Mouse (Mus musculus): ENCODE results near the gene Sh2d3c. TPM values are rescaled to one million over a fixed set of nuclear protein-coding genes. Genes with fewer than 3 reads are reported as not detected.

Sh2d3c gene
- polyA plus RNA-seq, 1 experiment, result 60.6 TPM

DNA sequence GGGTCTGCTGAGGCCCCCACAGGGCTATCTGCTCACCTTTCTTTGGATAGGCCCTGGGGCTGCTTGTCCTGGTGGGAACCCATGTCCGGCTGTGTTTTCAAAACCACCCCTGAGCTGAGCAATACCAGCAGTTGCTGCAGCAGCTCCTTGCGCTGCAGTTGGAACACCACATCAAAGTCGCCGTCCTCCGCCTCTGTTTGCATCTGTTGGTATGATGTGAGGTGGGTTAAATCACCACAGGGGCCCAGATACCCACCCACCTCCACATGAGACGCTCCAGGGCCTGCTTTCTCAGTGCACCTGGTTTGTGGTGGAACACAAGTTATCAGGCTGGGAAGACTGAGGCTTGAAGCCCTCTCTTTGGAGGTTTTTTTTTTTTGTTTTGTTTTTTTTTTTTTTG lies 57.2 kb downstream of the Sh2d3c start:
- no peak for DNase-seq (ENCODE audit: low read depth)
- no peak for TF ChIP-seq POLR2A (IDR thresholded peaks at IDR 0.05; ENCODE audit: borderline replicate concordance, extremely low read depth, insufficient read depth, insufficient read length, poor library complexity, severe bottlenecking)
- TF ChIP-seq CTCF (IDR thresholded peaks at IDR 0.05; ENCODE audit: borderline replicate concordance, extremely low read depth, insufficient read depth, insufficient read length), result no peak

DNA sequence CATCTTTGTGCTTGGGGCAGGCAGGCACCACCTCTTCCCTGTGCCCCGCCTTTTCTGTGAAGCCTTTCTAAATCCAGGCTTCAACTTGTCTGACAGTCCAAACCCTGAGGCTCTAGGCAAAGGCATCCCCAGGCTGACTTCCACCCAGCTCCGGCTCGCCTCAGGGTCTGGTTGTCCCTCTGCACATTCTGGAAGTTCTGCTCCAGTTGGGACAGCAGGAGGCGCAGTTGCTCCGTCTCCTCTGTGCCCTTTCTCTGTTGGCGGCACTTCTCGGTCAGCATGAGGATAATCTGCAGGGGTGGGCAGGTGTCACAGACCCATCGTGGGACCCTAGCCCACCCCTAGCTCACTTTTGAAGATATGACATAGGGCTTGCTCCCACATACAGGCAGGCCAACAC lies 58.3 kb downstream of the Sh2d3c start:
- DNase-seq (ENCODE audit: low read depth), result peak; percentile 63
- TF ChIP-seq POLR2A (IDR thresholded peaks at IDR 0.05; ENCODE audit: borderline replicate concordance, extremely low read depth, insufficient read depth, insufficient read length, poor library complexity, severe bottlenecking), result no peak
- TF ChIP-seq CTCF (IDR thresholded peaks at IDR 0.05; ENCODE audit: borderline replicate concordance, extremely low read depth, insufficient read depth, insufficient read length), result peak; percentile 76

DNA sequence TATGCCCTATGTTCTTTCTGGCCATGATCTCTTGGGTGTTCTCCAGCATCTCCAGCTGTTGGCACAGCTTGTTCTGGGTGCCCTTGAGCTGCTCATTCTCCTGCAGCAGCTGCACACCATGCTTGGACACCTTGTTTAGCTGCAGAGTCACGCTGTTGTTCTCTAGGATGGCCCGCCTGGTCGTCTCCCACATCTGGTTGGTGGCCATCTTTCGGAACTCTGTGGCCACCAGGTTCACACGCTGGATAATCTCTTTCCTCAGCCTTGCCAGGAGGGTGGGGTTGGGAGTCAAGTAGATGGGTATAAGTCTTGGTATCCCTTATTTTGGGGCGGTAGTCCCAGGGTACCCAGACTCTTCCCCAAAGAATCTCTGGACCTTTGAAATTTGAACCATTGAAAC lies 58.9 kb downstream of the Sh2d3c start:
- TF ChIP-seq POLR2A (IDR thresholded peaks at IDR 0.05; ENCODE audit: borderline replicate concordance, extremely low read depth, insufficient read depth, insufficient read length, poor library complexity, severe bottlenecking) (no peak), CTCF (IDR thresholded peaks at IDR 0.05; ENCODE audit: borderline replicate concordance, extremely low read depth, insufficient read depth, insufficient read length) (no peak)
- no peak for DNase-seq (ENCODE audit: low read depth)

DNA sequence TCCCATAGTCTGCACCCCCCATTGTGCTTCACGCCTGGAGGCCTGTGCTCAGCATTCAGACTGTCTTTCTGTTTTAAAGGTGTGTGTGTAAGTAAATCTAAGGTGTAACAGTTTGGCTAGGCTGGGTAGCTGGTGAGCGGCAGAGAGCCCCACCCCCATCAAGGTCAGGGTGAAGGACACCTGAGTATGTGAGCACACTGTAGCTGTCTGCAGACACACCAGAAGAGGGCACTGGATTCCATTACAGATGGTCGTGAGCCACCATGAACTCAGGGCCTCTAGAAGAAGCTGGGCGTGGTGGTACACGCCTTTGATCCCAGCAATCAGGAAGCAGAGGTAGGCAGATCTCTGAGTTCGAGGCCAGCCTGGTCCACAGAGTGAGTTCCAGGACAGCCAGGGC lies 60.9 kb downstream of the Sh2d3c start:
- TF ChIP-seq CTCF (IDR thresholded peaks at IDR 0.05; ENCODE audit: borderline replicate concordance, extremely low read depth, insufficient read depth, insufficient read length), result no peak
- TF ChIP-seq POLR2A (IDR thresholded peaks at IDR 0.05; ENCODE audit: borderline replicate concordance, extremely low read depth, insufficient read depth, insufficient read length, poor library complexity, severe bottlenecking), result no peak
- DNase-seq (ENCODE audit: low read depth), result no peak

DNA sequence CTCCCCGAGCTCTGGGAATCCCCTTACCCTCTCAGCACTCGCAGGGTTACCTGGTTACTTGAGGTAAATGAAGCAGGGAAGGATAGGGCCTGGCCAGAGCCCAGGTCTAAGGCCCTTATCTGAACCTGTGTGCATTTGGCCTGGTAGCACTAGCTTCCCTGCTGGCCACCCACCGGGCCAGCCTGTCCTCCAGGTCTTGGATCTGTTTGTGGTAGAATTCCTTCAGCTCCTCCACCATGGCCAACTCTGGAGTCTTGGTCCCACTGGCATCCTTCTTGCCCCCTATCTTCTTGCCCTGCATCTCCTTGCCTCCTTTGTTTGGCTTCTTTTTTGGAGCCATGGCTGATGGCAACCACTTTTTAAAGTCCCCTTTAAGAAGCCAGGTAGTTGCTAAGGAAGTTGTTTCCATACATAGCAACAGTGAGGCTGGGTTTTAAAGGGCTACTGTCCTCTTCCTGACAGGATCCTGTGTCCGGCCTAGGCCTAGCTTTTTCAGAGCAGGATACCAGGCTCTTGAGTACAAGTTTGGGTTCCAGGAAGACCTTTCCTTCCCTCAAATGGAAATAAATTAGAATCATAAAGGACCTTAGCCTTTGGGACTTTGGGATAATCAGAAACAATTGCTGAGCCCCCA lies 63.3 kb downstream of the Sh2d3c start, which contains the start of gene Cfap157:
Gene Cfap157, minus strand, starts transcription at position 381 of the 634 bp plus-strand sequence.
- peak; percentile 49 for DNase-seq (ENCODE audit: low read depth)
- TF ChIP-seq POLR2A (IDR thresholded peaks at IDR 0.05; ENCODE audit: borderline replicate concordance, extremely low read depth, insufficient read depth, insufficient read length, poor library complexity, severe bottlenecking) (no peak), CTCF (IDR thresholded peaks at IDR 0.05; ENCODE audit: borderline replicate concordance, extremely low read depth, insufficient read depth, insufficient read length) (no peak)

DNA sequence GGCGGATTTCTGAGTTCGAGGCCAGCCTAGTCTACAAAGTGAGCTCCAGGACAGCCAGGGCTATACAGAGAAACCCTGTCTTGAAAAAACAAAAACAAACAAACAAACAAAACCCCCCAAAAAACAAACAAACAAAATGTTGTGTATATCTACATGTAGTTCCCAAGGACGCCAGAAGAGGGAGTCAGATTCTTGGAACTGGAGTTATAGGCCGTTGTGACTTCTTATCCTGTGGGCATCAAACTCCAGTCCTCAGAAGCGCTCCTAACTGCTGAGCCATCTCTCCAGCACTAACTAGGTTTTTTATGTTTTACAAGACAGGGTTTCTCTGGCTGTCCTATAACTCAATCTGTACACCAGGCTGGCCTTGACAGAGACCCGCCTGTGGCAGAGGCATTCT lies 66.3 kb downstream of the Sh2d3c start:
- TF ChIP-seq CTCF (IDR thresholded peaks at IDR 0.05; ENCODE audit: borderline replicate concordance, extremely low read depth, insufficient read depth, insufficient read length) (peak; percentile 49; the same call in 1 of the 2 replicates), POLR2A (IDR thresholded peaks at IDR 0.05; ENCODE audit: borderline replicate concordance, extremely low read depth, insufficient read depth, insufficient read length, poor library complexity, severe bottlenecking) (no peak)
- DNase-seq (ENCODE audit: low read depth), result peak; percentile 29

DNA sequence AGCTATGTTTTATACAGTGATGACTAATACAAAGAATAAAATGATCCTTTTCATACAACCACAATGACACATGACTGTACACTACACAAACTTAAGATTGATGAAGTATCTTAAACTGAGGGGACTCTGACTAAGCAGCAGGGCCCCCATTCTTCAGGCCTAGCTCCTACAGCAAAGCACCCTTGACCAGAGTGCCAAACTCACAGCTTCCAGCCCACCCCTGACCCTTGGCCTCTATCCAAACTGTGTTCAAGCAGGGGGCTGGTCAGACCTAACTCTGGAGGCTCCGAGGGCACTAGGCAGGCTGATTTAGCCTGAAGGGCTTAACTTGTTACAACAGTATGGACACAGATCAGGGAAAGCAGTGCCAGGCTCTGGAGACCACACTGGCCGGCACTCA lies 67.7 kb downstream of the Sh2d3c start:
- no peak for DNase-seq (ENCODE audit: low read depth)

DNA sequence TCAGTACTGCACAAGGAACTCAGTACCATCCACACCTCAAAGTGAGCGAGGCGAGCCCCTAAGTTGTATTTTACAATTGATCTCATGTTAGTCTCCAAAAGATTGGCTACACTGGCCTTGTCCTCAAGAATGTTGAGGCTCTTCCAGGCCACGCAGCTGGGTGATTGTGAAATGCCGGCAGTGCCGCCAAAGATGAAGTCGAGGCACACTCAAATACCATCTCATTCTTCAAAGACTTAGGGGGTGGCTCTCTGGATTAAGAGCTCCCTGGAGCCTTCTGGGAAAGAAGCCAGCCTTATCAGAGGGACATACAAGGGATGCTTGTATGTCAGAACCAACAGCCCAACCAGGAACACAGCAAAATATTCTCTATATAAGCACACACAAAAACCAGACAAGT lies 70.4 kb downstream of the Sh2d3c start:
- no peak for TF ChIP-seq POLR2A (IDR thresholded peaks at IDR 0.05; ENCODE audit: borderline replicate concordance, extremely low read depth, insufficient read depth, insufficient read length, poor library complexity, severe bottlenecking)
- no peak for TF ChIP-seq CTCF (IDR thresholded peaks at IDR 0.05; ENCODE audit: borderline replicate concordance, extremely low read depth, insufficient read depth, insufficient read length)
- DNase-seq (ENCODE audit: low read depth), result peak; percentile 26

More for the DNA sequence above, 67.7 kb downstream of the Sh2d3c start:
- TF ChIP-seq CTCF (IDR thresholded peaks at IDR 0.05; ENCODE audit: borderline replicate concordance, extremely low read depth, insufficient read depth, insufficient read length) (no peak), POLR2A (IDR thresholded peaks at IDR 0.05; ENCODE audit: borderline replicate concordance, extremely low read depth, insufficient read depth, insufficient read length, poor library complexity, severe bottlenecking) (no peak)

DNA sequence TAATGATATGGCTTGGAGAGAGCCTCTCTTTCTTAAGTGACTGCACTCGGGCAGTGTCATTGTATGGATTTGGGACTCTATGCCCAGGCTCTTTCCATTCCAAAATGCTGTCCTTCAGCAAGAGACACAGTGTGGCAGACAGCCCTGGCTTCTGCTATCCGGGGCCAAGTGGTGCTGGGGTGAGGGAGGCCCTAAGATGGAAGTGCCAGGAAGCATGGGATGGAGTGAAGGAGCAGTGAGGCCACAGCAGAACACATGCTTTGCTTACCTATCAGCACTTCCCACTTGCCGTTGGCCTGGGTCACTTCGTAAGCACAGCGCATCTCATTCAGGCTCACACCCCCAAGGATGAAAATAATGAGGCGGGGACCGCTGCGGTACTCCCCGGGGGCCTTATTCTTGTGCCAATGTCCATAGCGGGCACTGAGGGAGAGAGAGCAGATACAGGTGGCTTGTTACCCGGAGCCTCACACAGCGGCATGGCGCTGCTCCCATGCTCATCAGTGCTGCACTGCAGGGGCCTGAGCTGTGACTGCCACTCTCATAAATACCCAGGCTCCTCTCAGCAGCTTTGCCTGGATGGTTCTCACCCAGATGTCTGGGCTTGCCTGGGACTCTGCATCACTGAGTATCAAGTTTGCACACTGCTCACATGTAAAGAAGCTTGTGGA lies 75.0 kb downstream of the Sh2d3c start:
- TF ChIP-seq POLR2A (IDR thresholded peaks at IDR 0.05; ENCODE audit: borderline replicate concordance, extremely low read depth, insufficient read depth, insufficient read length, poor library complexity, severe bottlenecking), result no peak
- TF ChIP-seq CTCF (IDR thresholded peaks at IDR 0.05; ENCODE audit: borderline replicate concordance, extremely low read depth, insufficient read depth, insufficient read length), result no peak
- DNase-seq (ENCODE audit: low read depth), result peak; percentile 20

DNA sequence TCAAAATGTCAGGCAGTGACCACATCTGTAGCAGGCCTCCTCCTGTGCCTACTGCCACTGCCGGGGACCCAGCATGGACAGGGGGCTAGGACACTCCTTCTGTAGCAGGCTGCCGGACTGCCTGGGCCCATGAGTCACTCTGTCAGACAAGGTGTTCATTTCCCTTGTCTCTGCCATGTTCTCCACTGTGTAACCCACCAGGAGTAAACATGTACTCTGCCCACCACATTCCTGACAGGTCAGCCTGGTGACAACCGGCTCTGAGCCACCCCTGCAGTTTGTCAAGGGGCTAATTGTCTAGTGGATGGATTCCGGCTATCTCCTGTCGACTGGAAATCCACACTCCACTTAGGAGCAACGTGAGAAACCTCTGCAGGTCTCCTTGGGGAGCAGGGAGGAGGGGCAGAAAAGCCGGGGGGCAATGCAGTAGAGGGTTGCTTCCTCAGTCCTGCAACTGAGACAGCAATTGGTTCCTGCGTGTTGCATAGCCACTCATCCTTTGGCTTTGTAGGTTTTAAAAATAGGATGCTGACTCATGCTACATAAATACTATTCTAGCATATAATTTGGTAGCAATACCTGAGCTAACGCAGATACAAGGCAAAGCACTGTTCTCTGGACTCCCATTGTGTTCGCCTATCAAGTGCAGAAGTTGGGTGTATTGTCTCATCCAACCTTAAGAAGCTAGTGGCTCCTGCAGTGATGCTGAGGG lies 77.6 kb downstream of the Sh2d3c start:
- no peak for TF ChIP-seq CTCF (IDR thresholded peaks at IDR 0.05; ENCODE audit: borderline replicate concordance, extremely low read depth, insufficient read depth, insufficient read length)
- no peak for TF ChIP-seq POLR2A (IDR thresholded peaks at IDR 0.05; ENCODE audit: borderline replicate concordance, extremely low read depth, insufficient read depth, insufficient read length, poor library complexity, severe bottlenecking)
- no peak for DNase-seq (ENCODE audit: low read depth)

Other genes starting within 250 kb of the Sh2d3c start
- 7.7 and 12.9 TPM in 2 replicates for gene Fam102a, start 185.7 kb upstream of the Sh2d3c start, polyA plus RNA-seq (2012; rRNA removed)
- gene Dpm2, start 150.2 kb upstream of the Sh2d3c start, polyA plus RNA-seq (2012; rRNA removed), result 155 and 212 TPM in 2 replicates
- gene Pip5kl1, start 146.3 kb upstream of the Sh2d3c start, polyA plus RNA-seq (2012; rRNA removed), result 13.2 and 16.0 TPM in 2 replicates
- gene 9430097D07Rik, start 145.4 kb upstream of the Sh2d3c start, polyA plus RNA-seq (2012; rRNA removed), result 0.26 and 0.33 TPM in 2 replicates
- gene St6galnac4, start 134.0 kb upstream of the Sh2d3c start, polyA plus RNA-seq (2012; rRNA removed), result 21.7 and 23.9 TPM in 2 replicates
- 16.2 and 22.6 TPM in 2 replicates for gene St6galnac6, start 121.3 kb upstream of the Sh2d3c start, polyA plus RNA-seq (2012; rRNA removed)
- 31.0 and 41.5 TPM in 2 replicates for gene Ak1, start 99.3 kb upstream of the Sh2d3c start, polyA plus RNA-seq (2012; rRNA removed)
- gene Eng, start 74.5 kb upstream of the Sh2d3c start, polyA plus RNA-seq (2012; rRNA removed), result 27.1 and 38.0 TPM in 2 replicates
- gene Fpgs, start 16.9 kb upstream of the Sh2d3c start, polyA plus RNA-seq (2012; rRNA removed), result 33.7 and 45.7 TPM in 2 replicates
- 197 and 278 TPM in 2 replicates for gene Cdk9, start 8.0 kb upstream of the Sh2d3c start, polyA plus RNA-seq (2012; rRNA removed)
- 4.4 and 4.8 TPM in 2 replicates for gene 6330409D20Rik, start 20.0 kb downstream of the Sh2d3c start, polyA plus RNA-seq (2012; rRNA removed)
- 60.6 and 96.6 TPM in 2 replicates for gene Tor2a, start 36.2 kb downstream of the Sh2d3c start, polyA plus RNA-seq (2012; rRNA removed)
- gene Ttc16, start 54.6 kb downstream of the Sh2d3c start, polyA plus RNA-seq (2012; rRNA removed), result 1.4 and 1.6 TPM in 2 replicates
- 7.1 and 8.7 TPM in 2 replicates for gene Ptrh1, start 54.7 kb downstream of the Sh2d3c start, polyA plus RNA-seq (2012; rRNA removed)
- gene Cfap157, start 63.4 kb downstream of the Sh2d3c start, polyA plus RNA-seq (2012; rRNA removed), result 0.71 and 0.86 TPM in 2 replicates
- gene Stxbp1, start 126.2 kb downstream of the Sh2d3c start, polyA plus RNA-seq (2012; rRNA removed), result 170 and 238 TPM in 2 replicates
- 40.2 and 47.0 TPM in 2 replicates for gene Fam129b, start 155.1 kb downstream of the Sh2d3c start, polyA plus RNA-seq (2012; rRNA removed)
- 554 and 748 TPM in 2 replicates for gene Rpl12, start 240.5 kb downstream of the Sh2d3c start, polyA plus RNA-seq (2012; rRNA removed)
- 28.4 and 31.8 TPM in 2 replicates for gene Lrsam1, start 240.6 kb downstream of the Sh2d3c start, polyA plus RNA-seq (2012; rRNA removed)